Mouse (Mus musculus): ENCODE data around the gene Tcaf3.

Gene Tcaf3

GRCm38 (mm10) chr6:42542036-42543031 is 55.2 kb downstream of the Tcaf3 start:
- DNase-seq, result peak; percentile 47 to 79

- no peak for DNase-seq
Observed at GRCm38 (mm10) chr6:42540681-42541080, 56.8 kb downstream of the Tcaf3 start.

- DNase-seq, result no peak
Observed at GRCm38 (mm10) chr6:42539711-42540110, 57.8 kb downstream of the Tcaf3 start.

Data from lung, postnatal 4 days (tissue).